Comparison of ENCODE assay signal across 12 mouse cellular contexts in the genomic region with DNA sequence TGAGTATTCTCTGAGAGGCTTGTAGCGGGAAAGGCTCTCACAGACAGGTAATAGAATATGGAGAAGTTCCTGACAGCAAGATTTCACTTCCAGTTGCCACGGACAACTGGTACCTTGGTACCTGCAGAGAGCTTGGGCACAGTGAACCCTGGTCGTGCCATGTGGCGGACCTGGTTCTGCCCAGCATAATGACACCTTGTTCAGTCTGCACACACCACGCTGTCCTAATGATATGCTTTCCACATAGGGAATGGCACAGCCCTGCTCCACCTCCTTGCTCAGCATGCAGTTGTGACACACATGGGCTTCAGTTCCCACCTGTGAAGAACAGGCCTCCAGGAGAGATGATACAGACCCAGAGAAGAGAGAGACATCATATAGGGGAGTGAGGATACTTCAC.
"Had no signal": no experiment of that assay in that cellular context is flagged by ENCODE, and none has a peak within 500 bp of the region (broad histone marks: within the 10 kb centered on the region; RNA-seq: fewer than 3 reads in every experiment).

No protein-coding gene starts in this region.

- H3K4me2 ChIP-seq: kidney, embryonic 15.5 days; limb, embryonic 12.5 days; liver, embryonic 13.5 days; lung, embryonic 15.5 days; neural tube, embryonic 13.5 days had no signal

- H3K4me3 ChIP-seq: kidney, embryonic 15.5 days; limb, embryonic 12.5 days; liver, embryonic 13.5 days; lung, embryonic 15.5 days; midbrain, embryonic 10.5 days; neural tube, embryonic 13.5 days had no signal

- H3K27me3 ChIP-seq: kidney, embryonic 15.5 days; limb, embryonic 12.5 days; liver, embryonic 13.5 days; lung, embryonic 15.5 days; neural tube, embryonic 13.5 days had no signal

- H3K9me3 ChIP-seq: kidney, embryonic 15.5 days; limb, embryonic 12.5 days; liver, embryonic 13.5 days; lung, embryonic 15.5 days; midbrain, embryonic 10.5 days; neural tube, embryonic 13.5 days had no signal

- ATAC-seq: liver, postnatal 0 days had no signal

- H3K9ac ChIP-seq: kidney, embryonic 15.5 days; limb, embryonic 12.5 days; liver, embryonic 13.5 days; liver, postnatal 0 days; lung, embryonic 15.5 days; neural tube, embryonic 13.5 days had no signal

- DNase-seq: kidney, adult 2 months; kidney, postnatal 14 days; liver; liver, embryonic 13.5 days; liver, postnatal 0 days; lung, postnatal 14 days; thymus, postnatal 36 days had no signal

- H3K36me3 ChIP-seq: kidney, embryonic 15.5 days; limb, embryonic 12.5 days; liver, embryonic 13.5 days; lung, embryonic 15.5 days; midbrain, embryonic 10.5 days had no signal

- H3K27ac ChIP-seq: kidney, embryonic 15.5 days; limb, embryonic 12.5 days; liver, embryonic 13.5 days; lung, embryonic 15.5 days; midbrain, embryonic 10.5 days; neural tube, embryonic 13.5 days had no signal

- H3K4me1 ChIP-seq: kidney, embryonic 15.5 days; limb, embryonic 12.5 days; liver, embryonic 13.5 days; lung, embryonic 15.5 days; midbrain, embryonic 10.5 days had no signal
